Mouse (Mus musculus): ENCODE data around the gene Ncor2. TPM values are rescaled to one million over a fixed set of nuclear protein-coding genes. Genes with fewer than 3 reads are reported as not detected.

Gene Ncor2
- polyA plus RNA-seq, 1 experiment: 7.2 TPM

DNA sequence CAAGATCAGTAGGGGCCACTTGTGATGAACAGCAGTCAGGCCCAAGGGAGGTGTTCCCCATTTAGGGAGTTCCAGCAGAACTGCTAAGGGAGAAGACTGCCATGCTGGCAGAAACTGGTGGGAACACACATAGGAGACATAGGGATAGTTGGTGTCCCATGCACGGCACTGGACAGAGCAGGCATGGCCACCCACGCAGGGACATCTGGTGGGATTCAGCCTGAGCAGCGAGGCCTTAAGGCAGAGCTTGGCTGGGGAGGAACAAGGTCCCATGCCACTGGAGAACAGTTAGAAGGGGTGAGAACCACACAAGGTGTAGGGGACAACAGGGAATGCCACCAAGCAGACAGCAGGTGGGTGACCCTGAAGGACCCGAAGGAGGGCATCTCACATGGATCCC lies 23.6 kb downstream of the Ncor2 start:
- Histone ChIP-seq H3K9me3 (ENCODE audit: control insufficient read depth, low read length) (no peaks in the 10 kb centered on the region), H3K27me3 (ENCODE audit: control insufficient read depth) (no peaks in the 10 kb centered on the region), H3K36me3 (ENCODE audit: control insufficient read depth) (no peaks in the 10 kb centered on the region), H3K4me3 (replicated peaks) (no peak overlapping the region), H3K4me1 (ENCODE audit: control insufficient read depth) (peaks cover 41% of the 10 kb centered on the region)
- TF ChIP-seq TAL1 (IDR thresholded peaks at IDR 0.05; ENCODE audit: low read length) (no peak), GATA1 (IDR thresholded peaks at IDR 0.05; ENCODE audit: low read length) (no peak)

DNA sequence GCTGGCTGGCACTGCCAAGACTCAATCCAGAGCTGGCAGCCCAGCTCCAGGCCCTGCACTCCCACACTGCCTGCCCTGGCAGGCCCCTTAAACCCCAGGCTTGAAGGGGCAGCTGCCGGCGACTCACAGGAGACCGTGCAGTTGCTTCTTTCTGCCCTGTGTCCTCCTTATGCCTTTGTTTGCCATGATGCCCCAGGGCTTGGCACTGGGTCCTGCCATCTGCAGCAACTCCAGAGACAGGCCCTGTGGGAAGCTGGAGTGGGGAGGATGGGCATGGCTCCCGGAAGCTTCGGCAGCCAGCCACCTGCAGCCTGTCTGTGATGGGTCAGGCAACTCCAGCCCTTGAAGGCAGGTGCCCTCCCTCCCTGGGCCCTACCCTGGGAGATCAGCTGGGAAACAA lies 24.0 kb downstream of the Ncor2 start:
- H3K27me3 ChIP-seq (ENCODE audit: control insufficient read depth): no peaks in the 10 kb centered on the region
- TF ChIP-seq TAL1 (IDR thresholded peaks at IDR 0.05; ENCODE audit: low read length) (no peak), GATA1 (IDR thresholded peaks at IDR 0.05; ENCODE audit: low read length) (no peak)
- no peaks in the 10 kb centered on the region for H3K36me3 ChIP-seq (ENCODE audit: control insufficient read depth)
- no peak overlapping the region for H3K4me3 ChIP-seq (replicated peaks)
- H3K4me1 ChIP-seq (ENCODE audit: control insufficient read depth): peaks cover 41% of the 10 kb centered on the region
- H3K9me3 ChIP-seq (ENCODE audit: control insufficient read depth, low read length): no peaks in the 10 kb centered on the region

DNA sequence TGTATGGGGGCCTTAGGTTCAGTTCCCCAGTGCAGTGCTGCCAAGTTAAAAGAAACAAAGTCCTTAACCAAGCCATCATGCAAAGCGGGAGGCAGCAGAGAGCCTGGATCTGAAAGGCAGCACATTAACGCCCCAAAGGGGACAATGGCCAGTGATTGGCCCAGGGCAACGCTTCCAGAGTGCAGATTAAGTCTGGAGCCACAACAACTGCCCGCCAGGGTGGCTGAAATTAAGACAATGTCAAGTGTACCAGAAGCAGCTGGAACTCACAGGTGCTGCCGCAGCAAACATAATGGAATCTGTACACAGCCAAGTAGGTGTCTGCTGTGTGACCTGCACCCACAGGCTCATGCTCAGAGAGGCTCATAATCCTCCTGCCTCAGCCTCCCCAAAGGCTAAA lies 24.8 kb downstream of the Ncor2 start:
- Histone ChIP-seq H3K36me3 (ENCODE audit: control insufficient read depth) (no peaks in the 10 kb centered on the region), H3K4me3 (replicated peaks) (no peak overlapping the region), H3K4me1 (ENCODE audit: control insufficient read depth) (peaks cover 34% of the 10 kb centered on the region), H3K9me3 (ENCODE audit: control insufficient read depth, low read length) (no peaks in the 10 kb centered on the region), H3K27me3 (ENCODE audit: control insufficient read depth) (no peaks in the 10 kb centered on the region)
- TF ChIP-seq GATA1 (IDR thresholded peaks at IDR 0.05; ENCODE audit: low read length): no peak
- no peak for TF ChIP-seq TAL1 (IDR thresholded peaks at IDR 0.05; ENCODE audit: low read length)

DNA sequence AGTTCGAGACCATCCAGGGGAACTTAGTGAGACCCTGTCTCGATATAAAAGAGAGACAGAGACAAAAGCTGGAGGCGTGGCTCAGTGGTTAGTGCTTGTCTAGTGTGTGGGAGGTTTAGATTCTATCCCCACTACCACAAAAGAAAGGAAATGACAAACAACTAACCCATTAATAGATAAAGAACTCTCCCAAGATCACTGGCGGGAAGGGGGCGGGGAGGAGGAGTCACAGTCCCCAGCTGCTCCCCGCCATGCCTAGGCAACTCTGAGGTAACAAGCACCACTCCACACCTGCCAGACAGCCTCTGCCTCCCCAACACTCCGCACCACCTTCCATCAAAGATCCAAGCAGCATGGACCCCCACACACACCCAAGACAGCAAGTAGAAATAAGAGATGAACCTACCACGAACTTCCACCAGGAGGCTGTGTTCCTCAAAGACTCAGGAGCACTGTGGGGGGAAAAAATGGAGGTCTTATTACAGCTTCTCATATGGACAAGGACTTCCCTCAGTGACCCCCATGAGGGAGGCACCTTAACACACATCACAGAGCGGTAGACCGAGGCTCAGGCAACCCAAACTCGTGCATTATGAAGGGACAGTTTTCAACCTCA lies 25.7 kb downstream of the Ncor2 start:
- Histone ChIP-seq H3K36me3 (ENCODE audit: control insufficient read depth) (no peaks in the 10 kb centered on the region), H3K27me3 (ENCODE audit: control insufficient read depth) (no peaks in the 10 kb centered on the region), H3K4me3 (replicated peaks) (no peak overlapping the region), H3K4me1 (ENCODE audit: control insufficient read depth) (peaks cover 26% of the 10 kb centered on the region), H3K9me3 (ENCODE audit: control insufficient read depth, low read length) (no peaks in the 10 kb centered on the region)
- TF ChIP-seq TAL1 (IDR thresholded peaks at IDR 0.05; ENCODE audit: low read length): no peak
- TF ChIP-seq GATA1 (IDR thresholded peaks at IDR 0.05; ENCODE audit: low read length): no peak

DNA sequence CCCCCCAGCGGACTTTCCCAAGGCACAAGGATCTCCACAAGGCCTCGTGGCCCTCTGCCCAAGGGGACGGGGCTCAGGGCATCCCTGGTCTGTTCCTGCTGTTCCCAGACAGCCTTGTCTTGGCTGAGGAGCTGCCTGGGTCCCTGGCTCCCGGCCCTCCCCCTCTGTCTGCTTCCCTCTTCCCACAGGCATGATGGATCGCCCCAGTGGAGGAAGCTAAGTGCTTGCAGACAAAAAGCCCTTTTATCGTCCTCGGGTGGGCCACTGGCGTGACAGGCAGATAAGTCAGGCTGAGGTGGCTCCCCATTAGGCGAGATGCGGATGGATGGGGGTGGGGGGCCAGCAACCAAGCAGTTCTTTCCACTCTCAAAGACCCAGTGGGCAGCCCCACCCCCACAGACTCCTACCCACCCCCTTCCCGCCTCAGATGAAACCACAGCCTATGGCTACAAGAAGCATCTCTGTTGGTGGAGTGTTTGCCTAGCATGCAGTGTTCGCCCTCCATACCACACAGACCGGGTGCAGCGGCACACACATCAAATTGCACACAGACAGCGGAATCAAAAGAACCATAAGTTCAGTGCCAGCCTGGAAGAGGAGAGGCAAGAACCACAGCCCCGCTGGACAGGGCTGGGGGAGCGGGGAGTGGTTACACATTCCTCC lies 27.0 kb downstream of the Ncor2 start:
- H3K4me1 ChIP-seq (ENCODE audit: control insufficient read depth): peaks cover 14% of the 10 kb centered on the region

DNA sequence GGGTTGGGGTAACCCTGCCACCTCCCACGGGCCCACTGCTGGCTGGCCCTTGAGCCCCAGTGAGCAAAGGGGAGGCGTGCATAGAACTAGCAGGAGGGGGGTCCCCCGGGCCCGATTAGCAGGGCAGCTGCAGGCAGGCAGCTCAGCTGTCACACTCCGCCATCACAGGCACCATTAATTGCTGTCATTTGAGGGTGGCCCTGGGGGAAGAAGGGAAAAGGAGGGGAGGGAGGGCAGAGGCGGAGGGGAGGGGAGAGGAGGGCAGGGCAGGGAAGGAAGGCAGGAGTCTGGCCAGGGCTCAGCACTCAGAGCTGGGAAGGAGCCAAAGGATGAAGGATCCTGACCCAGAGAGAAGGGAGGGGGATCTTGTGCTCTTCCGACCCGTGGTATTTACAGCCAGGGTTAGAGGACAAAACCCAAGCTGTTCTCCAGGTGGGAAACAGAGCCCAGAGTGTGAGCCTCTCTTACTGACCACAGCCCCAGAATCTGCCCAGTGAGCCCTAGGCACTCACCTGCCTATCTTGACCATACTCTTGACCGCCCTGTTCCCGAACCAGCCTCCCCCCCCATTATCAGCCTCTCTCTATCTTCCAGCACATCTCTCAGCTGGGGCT lies 28.0 kb downstream of the Ncor2 start:
- no peak overlapping the region for H3K4me3 ChIP-seq (replicated peaks)
- H3K27me3 ChIP-seq (ENCODE audit: control insufficient read depth): no peaks in the 10 kb centered on the region
- no peaks in the 10 kb centered on the region for H3K9me3 ChIP-seq (ENCODE audit: control insufficient read depth, low read length)
- peaks cover 8% of the 10 kb centered on the region for H3K4me1 ChIP-seq (ENCODE audit: control insufficient read depth)
- TF ChIP-seq GATA1 (IDR thresholded peaks at IDR 0.05; ENCODE audit: low read length) (no peak), TAL1 (IDR thresholded peaks at IDR 0.05; ENCODE audit: low read length) (no peak)
- H3K36me3 ChIP-seq (ENCODE audit: control insufficient read depth): no peaks in the 10 kb centered on the region

More for the DNA sequence above, 27.0 kb downstream of the Ncor2 start:
- Histone ChIP-seq H3K27me3 (ENCODE audit: control insufficient read depth) (no peaks in the 10 kb centered on the region), H3K4me3 (replicated peaks) (no peak overlapping the region), H3K9me3 (ENCODE audit: control insufficient read depth, low read length) (no peaks in the 10 kb centered on the region), H3K36me3 (ENCODE audit: control insufficient read depth) (no peaks in the 10 kb centered on the region)
- no peak for TF ChIP-seq GATA1 (IDR thresholded peaks at IDR 0.05; ENCODE audit: low read length)
- no peak for TF ChIP-seq TAL1 (IDR thresholded peaks at IDR 0.05; ENCODE audit: low read length)

DNA sequence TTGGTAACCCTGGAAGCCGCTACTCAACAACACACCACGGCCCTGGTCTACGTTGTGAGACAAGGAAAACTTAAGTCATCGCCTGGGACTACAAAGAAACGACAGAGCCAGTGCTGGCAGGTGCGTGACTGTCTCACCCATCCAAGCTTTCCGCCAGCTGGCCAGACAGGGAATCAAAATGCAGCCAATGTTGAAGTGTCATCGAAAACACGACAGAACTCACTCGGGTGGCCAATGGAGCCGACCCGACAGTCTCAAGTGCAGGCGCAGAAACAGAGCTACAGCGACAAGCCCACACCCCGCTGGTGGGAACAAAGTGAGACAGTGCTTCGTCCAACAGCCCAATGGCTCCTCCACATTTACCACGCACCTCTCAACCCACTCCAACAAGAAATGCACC lies 29.9 kb downstream of the Ncor2 start:
- H3K27me3 ChIP-seq (ENCODE audit: control insufficient read depth): no peaks in the 10 kb centered on the region
- no peaks in the 10 kb centered on the region for H3K36me3 ChIP-seq (ENCODE audit: control insufficient read depth)
- peaks cover 8% of the 10 kb centered on the region for H3K4me1 ChIP-seq (ENCODE audit: control insufficient read depth)
- no peaks in the 10 kb centered on the region for H3K9me3 ChIP-seq (ENCODE audit: control insufficient read depth, low read length)
- no peak for TF ChIP-seq GATA1 (IDR thresholded peaks at IDR 0.05; ENCODE audit: low read length)
- TF ChIP-seq TAL1 (IDR thresholded peaks at IDR 0.05; ENCODE audit: low read length): no peak
- no peak overlapping the region for H3K4me3 ChIP-seq (replicated peaks)

DNA sequence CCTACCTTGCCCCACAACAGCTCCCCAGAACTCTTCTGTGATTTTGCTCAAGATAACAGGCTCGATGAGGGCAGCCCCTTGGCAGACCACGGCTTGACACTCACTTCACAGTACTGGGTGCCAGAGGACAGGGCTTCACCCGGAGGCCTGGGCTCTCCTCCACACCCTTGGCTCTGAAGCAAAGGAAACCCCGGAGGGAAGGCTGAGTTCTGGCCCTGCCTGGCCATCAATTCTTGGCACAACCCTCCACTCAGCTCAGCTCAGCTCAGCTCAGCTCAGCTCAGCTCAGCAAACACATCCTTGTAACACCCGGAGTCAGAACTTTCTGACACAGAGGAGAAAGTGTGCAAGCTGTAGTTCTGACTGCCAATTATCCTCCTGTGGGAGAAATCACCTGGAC lies 30.3 kb downstream of the Ncor2 start:
- Histone ChIP-seq H3K36me3 (ENCODE audit: control insufficient read depth) (no peaks in the 10 kb centered on the region), H3K4me1 (ENCODE audit: control insufficient read depth) (peaks cover 8% of the 10 kb centered on the region), H3K4me3 (replicated peaks) (no peak overlapping the region), H3K27me3 (ENCODE audit: control insufficient read depth) (no peaks in the 10 kb centered on the region), H3K9me3 (ENCODE audit: control insufficient read depth, low read length) (no peaks in the 10 kb centered on the region)
- TF ChIP-seq GATA1 (IDR thresholded peaks at IDR 0.05; ENCODE audit: low read length) (no peak), TAL1 (IDR thresholded peaks at IDR 0.05; ENCODE audit: low read length) (no peak)

DNA sequence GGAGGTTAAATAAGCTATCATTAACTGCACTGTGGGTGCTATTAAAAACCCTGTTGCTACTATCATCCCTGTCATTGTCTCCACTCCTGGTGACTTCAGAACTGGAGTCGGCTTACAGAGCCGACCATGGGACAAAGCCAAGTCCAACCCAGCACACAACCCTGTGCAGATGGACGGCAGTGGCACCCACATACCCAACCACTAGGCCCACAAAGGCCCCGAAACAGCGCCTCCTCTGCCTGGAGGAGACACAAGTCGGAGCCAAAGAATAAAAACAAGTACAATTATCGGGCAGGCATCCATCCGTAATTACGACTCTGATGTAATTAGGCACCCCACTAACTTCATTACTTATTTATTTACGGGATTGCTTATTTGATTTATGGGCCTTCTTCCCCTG lies 30.8 kb downstream of the Ncor2 start:
- Histone ChIP-seq H3K4me1 (ENCODE audit: control insufficient read depth) (peaks cover 10% of the 10 kb centered on the region), H3K27me3 (ENCODE audit: control insufficient read depth) (no peaks in the 10 kb centered on the region), H3K4me3 (replicated peaks) (no peak overlapping the region), H3K36me3 (ENCODE audit: control insufficient read depth) (no peaks in the 10 kb centered on the region), H3K9me3 (ENCODE audit: control insufficient read depth, low read length) (no peaks in the 10 kb centered on the region)
- TF ChIP-seq GATA1 (IDR thresholded peaks at IDR 0.05; ENCODE audit: low read length) (no peak), TAL1 (IDR thresholded peaks at IDR 0.05; ENCODE audit: low read length) (no peak)
